Mouse (Mus musculus): ENCODE data around the gene Ablim1. TPM values are rescaled to one million over a fixed set of nuclear protein-coding genes. Genes with fewer than 3 reads are reported as not detected.

Ablim1 gene
- total and polyA plus RNA-seq, 3 experiments: 15.8 to 39.9 (median 33.6) TPM

- no peak for DNase-seq
These were observed 129.7 kb downstream of the Ablim1 start for GRCm38 (mm10) chr19:57185021-57185420.

GRCm38 (mm10) chr19:57182938-57183720, 131.6 kb downstream of the Ablim1 start:
- DNase-seq: no peak

- DNase-seq: no peak
These were observed 132.7 kb downstream of the Ablim1 start for GRCm38 (mm10) chr19:57181852-57182528.

GRCm38 (mm10) chr19:57181317-57181716, 133.4 kb downstream of the Ablim1 start:
- no peak for DNase-seq

GRCm38 (mm10) chr19:57180908-57181307, 133.8 kb downstream of the Ablim1 start:
- DNase-seq: no peak

GRCm38 (mm10) chr19:57180333-57180732, 134.4 kb downstream of the Ablim1 start:
- DNase-seq: no peak

GRCm38 (mm10) chr19:57179269-57179668, 135.4 kb downstream of the Ablim1 start:
- no peak for DNase-seq

GRCm38 (mm10) chr19:57177334-57177733, 137.4 kb downstream of the Ablim1 start:
- DNase-seq: no peak

GRCm38 (mm10) chr19:57175077-57175476, 139.6 kb downstream of the Ablim1 start:
- no peak for DNase-seq

- peak; percentile 46 for DNase-seq
These were observed 140.2 kb downstream of the Ablim1 start for GRCm38 (mm10) chr19:57174541-57174940.

- no peak for DNase-seq
These were observed 140.7 kb downstream of the Ablim1 start for GRCm38 (mm10) chr19:57174045-57174444.

- no peak for DNase-seq
These were observed 142.4 kb downstream of the Ablim1 start for GRCm38 (mm10) chr19:57172321-57172720.

GRCm38 (mm10) chr19:57170880-57171279, 143.8 kb downstream of the Ablim1 start:
- DNase-seq: no peak

GRCm38 (mm10) chr19:57169485-57169884, 145.2 kb downstream of the Ablim1 start:
- DNase-seq: no peak

GRCm38 (mm10) chr19:57167721-57168120, 147.0 kb downstream of the Ablim1 start:
- no peak for DNase-seq

- DNase-seq: no peak
These were observed 149.8 kb downstream of the Ablim1 start for GRCm38 (mm10) chr19:57164882-57165281.

- DNase-seq: no peak
These were observed 151.4 kb downstream of the Ablim1 start for GRCm38 (mm10) chr19:57163315-57163714.

- DNase-seq: no peak
These were observed 152.6 kb downstream of the Ablim1 start for GRCm38 (mm10) chr19:57161978-57162727.

- DNase-seq: peak; percentile 58
These were observed 153.6 kb downstream of the Ablim1 start for GRCm38 (mm10) chr19:57161010-57161660.

GRCm38 (mm10) chr19:57157731-57158343, 156.9 kb downstream of the Ablim1 start:
- DNase-seq: no peak

GRCm38 (mm10) chr19:57155121-57155884, 159.4 kb downstream of the Ablim1 start:
- DNase-seq: no peak

Data from adrenal gland, adult 2 months (tissue).